Mouse (Mus musculus) urinary bladder, postnatal 10 days (tissue): ENCODE results near the gene Lrrc55.
"Not testable (repeated sequence)": the region's sequence is repeated elsewhere in the genome, so short reads cannot be mapped to it uniquely, and the experiment has no call there.

Experiments
- DNase-seq: peaks from one replicate; pipeline ENCODE4 v3.0.0; 2022; ENCODE audit warnings: low spot score

Gene Lrrc55

DNA sequence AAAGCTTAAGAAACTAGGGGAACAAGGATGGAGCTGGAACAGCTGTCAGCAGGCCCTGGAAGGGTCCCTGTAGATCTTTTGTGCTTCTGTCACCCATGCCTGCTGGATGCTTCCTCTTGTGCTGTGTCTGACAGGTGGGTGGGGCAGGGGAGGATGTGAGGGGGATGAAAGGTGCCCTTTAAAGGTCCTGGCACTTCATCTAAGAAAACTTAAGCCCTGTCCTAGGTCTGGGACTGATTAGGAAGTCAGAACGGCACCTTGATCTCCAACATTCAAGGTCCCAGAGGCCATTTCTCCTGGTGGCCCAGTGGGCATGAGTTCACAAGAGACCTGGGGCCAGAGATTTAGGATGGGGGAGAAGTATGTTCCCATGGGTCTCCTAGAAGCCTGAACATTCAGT, at the start of gene Lrrc55:
Gene Lrrc55, minus strand, starts transcription at position 297 of the 400 bp plus-strand sequence.
- no peak for DNase-seq

DNA sequence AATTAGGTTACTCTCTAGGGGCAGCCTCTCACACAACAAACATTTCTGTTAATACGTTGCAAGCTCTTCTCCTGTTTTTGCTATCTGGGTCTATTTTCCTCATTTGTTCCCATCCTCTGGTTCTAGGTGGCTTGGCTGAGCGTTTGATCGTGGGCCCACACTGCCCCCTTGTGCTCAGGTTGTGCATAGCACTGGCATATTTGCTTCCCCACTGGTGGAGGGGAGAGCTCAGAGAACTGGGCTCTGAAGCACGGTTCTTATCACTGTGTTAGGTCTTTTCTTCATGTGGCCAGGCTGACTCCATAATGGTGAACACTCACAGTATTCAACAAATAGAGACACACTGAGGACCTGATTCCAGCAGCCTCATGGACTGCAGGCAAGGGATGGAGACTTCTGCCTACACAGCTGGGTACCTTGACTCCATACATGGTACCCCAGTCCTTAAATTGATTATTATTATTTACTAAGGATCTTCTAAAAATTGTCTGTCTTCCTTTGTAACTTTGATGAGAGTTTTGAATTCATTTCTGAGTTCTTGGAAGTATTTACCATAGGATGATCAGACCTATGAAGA, 49.6 kb upstream of the Lrrc55 start:
- peak; percentile 28 for DNase-seq

DNA sequence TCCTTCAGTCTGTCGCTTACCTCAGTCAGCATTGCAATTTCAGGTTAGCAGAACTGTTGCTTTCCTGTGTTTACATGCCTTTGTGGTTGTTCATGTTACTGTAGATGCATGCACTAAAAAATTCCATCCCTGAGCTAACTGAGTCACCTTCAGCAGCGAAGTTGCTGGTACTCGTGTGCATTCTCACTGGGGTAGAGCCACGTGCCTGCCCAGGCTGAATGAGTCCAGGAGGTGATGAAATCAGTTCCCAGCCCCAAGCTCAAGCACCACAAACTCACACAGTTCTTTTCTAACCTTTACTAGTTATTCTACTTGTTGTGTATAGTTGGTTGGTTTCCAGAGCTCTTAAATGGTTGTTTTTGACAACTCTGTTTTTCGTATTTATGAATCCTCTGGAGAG, 48.7 kb upstream of the Lrrc55 start:
- DNase-seq, result no peak

- no peak for DNase-seq
Measured at GRCm38 (mm10) chr2:85238068-85238667, 41.2 kb upstream of the Lrrc55 start.

DNA sequence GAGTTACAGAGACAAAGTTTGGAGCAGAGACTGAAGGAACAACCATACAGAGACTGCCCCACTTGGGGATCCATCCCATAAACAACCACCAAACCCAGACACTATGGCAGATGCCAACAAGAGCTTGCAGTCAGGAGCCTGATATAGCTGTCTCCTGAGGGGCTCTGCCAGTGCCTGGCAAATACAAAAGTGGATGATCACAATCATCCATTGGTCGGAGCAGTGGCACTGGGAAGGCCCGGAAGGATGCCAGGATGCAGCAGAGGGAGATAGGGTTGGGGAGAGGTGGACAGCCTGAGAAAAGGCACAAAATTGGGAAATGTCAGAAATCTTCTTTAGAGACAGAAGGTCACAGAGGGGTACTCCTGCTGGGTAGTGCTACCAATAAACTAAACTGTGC, 40.2 kb upstream of the Lrrc55 start:
- not testable (repeated sequence) for DNase-seq

- no peak for DNase-seq
Measured at GRCm38 (mm10) chr2:85230771-85231511, 33.9 kb upstream of the Lrrc55 start.

DNA sequence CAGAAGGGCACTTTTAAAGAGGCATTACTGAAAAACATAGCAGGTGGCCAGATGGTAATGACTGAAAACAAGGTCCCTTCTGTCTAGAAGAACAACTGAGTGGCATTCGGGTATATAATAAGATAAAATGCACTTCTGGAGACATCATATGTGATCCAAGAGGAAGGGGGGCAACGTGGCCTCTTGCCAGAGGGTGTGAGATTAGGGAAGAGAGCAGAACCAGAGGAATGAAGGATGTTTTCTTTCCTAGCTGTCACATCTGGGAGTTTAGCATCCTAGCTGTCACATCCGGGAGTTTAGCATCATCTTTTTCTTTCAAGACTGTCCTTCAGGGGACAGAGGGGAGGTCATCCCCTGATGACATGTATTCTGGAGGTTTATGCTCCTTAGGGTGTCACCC, 32.6 kb upstream of the Lrrc55 start:
- DNase-seq, result no peak

DNA sequence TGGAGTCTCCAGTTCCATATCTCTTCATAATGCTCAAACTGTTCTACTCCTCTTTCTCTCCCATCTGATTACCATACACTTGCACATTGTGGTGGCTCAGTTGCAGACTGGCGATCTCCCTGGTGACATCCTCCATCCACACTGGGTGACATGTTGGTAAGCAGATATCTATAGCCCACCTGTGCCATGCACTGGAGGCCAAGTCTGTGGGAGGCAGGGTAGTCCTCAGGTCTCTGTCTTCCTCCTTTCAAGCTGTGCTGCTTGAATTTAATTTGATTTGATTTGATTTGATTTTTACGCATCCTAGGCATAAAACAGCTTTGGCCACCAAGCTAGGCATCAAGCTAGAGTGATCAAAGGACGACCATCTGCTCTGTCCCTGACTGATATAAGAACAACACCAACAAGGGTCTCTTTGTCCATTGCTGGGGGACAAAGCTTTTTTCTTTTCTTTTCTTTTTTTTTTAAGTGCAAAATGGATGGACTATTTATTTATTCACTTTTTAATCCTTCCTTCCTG, 30.9 kb upstream of the Lrrc55 start:
- no peak for DNase-seq

- no peak for DNase-seq
Measured at GRCm38 (mm10) chr2:85224221-85225179, 27.5 kb upstream of the Lrrc55 start.

DNA sequence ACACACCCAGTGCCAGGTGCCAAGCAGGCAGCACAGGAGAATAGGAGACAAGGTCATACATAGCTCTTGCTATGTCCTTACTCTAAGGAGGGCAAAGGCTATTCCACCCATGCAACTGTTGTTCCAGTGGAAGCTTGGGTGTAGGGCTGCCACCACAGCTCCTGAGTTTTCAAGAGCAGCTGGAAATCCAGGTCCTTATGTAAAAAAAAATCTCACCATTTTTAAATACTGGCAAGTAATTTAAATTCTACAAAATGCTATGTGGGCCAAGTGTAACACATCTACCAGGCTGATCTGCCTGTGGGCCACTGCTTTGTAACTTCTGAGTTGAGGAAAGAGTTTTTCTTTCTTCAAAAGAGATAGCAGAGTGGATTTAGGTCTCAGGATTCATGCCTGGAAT, 19.6 kb upstream of the Lrrc55 start:
- DNase-seq, result no peak

DNA sequence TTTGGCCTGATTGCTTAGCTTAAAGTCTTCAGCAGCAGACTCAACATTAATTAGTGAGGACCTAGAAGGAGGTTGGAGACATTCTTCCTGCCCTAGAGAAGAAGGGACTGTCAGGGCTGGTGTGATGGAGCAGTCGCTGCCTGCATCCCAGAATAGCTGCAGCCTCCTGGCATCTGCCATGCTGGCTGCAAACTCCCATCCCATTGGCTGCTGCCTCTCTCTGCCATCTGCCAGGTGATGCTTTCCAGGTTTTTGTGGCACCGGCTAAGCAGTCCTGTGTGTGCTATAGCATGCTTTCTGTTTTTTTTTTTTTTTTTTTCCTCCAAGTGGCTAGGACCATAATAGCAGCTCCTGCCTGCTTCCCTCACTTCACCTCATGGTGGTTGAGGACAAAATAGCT, 16.7 kb upstream of the Lrrc55 start:
- DNase-seq, result no peak

GRCm38 (mm10) chr2:85209301-85209700, 12.3 kb upstream of the Lrrc55 start:
- DNase-seq, result no peak

- no peak for DNase-seq
Measured at GRCm38 (mm10) chr2:85205170-85205569, 8.2 kb upstream of the Lrrc55 start.

- no peak for DNase-seq
Measured at GRCm38 (mm10) chr2:85198011-85198965, 1.3 kb upstream of the Lrrc55 start.

- no peak for DNase-seq
Measured at GRCm38 (mm10) chr2:85194566-85194965, 2.4 kb downstream of the Lrrc55 start.

DNA sequence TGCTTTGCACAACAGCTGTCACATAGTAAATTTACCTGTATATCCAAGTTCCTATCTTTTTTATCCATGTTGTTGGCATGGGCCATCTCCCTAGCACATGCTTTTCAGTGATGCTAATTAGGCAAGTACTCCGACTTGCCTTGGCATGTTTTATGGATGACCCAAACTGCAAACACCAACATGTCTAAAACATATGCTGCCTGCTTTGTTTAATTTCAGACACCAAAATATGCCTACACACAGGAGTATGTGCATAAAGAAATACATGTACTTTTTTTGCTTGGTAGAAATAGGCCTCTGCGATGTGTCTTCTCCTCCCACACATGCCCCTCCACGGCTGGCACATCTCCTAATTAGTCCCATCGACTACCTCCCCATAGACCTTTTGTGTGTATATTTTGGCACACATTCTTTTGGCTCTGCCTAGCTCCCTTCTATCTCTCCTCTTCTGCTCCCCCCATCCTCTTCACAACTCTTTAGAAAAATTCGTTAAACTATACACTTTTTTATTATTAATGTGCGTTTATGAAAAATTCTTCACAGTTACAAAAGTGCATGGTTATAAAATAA, 9.3 kb downstream of the Lrrc55 start:
- no peak for DNase-seq

DNA sequence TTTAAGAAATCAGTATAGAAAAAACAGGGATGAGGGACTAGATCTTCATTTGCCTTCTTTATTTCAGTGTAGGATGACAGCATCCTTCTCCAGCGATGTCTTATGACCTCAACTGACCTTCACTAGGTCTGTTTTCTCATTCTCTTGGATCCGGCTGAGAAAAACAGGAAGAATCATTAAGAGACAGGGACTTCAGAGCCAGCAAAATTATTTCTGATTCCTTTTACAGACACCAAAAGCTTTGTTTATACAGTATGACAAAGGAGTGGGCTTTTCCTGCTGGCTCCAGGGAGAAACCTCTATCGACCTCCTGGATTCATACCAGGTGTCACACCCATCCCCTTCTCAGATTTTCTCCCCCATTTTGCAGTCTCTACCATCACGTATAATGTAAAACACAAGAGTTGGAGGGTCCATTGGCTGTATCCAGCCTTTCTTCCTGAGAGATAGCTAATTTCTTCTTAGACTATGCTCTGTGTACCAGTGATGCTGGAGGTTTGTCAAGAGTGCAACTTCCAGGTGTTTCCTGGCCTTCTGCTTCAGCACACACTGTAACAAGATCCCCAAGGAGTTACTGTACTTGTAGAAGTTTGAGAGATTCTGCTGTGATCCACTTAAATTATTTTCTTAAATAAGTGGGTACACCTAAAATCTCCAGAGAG, 18.7 kb downstream of the Lrrc55 start:
- no peak for DNase-seq

DNA sequence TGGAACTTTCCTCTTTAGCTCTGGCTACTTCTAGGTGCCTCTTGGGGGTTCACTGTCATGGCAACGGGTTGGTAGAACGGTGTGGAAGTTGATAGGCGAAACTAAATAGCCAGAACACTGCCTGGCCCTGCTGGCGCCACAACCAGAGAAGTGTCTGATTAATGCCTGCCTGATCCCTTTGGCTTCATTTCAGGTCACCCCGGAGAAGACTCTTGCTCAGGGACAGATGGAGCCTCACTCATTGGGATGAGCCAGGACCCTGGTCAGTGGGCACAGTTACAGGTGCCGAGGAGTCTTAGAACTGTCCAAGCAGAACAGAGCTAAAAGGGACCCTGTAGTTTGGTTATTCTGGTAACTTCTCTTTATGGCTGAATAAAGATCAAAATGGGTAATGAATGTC, 23.5 kb downstream of the Lrrc55 start:
- DNase-seq, result no peak

GRCm38 (mm10) chr2:85172763-85173103, 24.3 kb downstream of the Lrrc55 start:
- DNase-seq, result no peak

- DNase-seq, result no peak
Measured at GRCm38 (mm10) chr2:85172071-85172762, 24.8 kb downstream of the Lrrc55 start.
